Mouse (Mus musculus): ENCODE data around the gene Gm20908.
"Not testable (repeated sequence)": the region's sequence is repeated elsewhere in the genome, so short reads cannot be mapped to it uniquely, and the experiment has no call there.

The Gm20908 gene

GRCm38 (mm10) chrY:64472966-64473365, at the start of gene Gm20908:
TSS of gene Gm20908 (plus strand) at chrY:64473266.
- not testable (repeated sequence) for DNase-seq

Measured in kidney, adult 11 months (tissue).